Mouse (Mus musculus) CD4-positive, CD25-positive, alpha-beta regulatory T cell, adult 4 months (primary cell): ENCODE data around the gene Tedc2. TPM values are rescaled to one million over a fixed set of nuclear protein-coding genes. Genes with fewer than 3 reads are reported as not detected.

ENCODE experiments used
- ATAC-seq: one replicate; pipeline ENCODE4 v1.8.0; 2017
- polyA plus RNA-seq, 2 experiments: library from polyadenylated mRNA; unstranded; fragments of 100-300 nt; shearing (Covaris generic); gene quantifications; one replicate each; pipeline ENCODE4 v1.2.1; 2017

Gene Tedc2
- polyA plus RNA-seq, 2 experiments from 2014 or later: 8.9 to 17.5 TPM

DNA sequence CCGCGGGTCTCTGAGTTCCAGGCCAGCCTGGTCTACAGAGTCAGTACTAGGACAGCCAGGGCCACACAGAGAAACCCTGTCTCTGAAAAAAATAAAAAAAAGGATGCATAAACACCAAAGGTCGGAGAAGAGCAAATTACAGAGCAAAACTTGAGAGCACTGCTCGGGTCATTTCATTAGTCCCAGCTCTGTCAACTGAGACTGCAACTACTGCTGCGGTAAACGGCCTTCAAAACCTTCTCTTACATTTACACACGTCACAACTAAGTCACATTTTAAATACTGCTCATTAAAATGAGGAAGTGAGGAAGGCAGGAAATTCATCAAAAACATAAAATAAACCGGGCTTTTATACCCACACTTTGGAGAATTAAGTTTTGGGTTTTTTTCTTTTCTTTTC is 27.8 kb downstream of the Tedc2 start:
- ATAC-seq: no peak

DNA sequence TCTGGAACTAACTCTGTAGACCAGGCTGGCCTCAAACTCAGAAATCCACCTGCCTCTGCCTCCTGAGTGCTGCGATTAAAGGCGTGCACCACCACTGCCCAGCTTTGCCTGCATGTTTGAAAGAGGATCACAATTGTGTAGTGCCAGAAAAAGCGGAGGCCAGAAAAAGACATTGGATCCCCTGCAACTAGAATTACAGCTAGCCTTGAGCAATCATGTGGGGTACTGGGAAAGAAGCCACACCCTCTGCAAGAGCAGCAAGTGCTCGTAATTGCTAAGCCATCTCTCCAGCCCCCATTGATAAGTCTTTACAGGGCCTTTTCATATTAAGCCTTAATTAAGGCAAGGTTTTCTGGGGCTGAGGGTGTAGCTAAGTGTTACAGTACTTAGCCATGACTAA is 29.2 kb downstream of the Tedc2 start:
- ATAC-seq: no peak

DNA sequence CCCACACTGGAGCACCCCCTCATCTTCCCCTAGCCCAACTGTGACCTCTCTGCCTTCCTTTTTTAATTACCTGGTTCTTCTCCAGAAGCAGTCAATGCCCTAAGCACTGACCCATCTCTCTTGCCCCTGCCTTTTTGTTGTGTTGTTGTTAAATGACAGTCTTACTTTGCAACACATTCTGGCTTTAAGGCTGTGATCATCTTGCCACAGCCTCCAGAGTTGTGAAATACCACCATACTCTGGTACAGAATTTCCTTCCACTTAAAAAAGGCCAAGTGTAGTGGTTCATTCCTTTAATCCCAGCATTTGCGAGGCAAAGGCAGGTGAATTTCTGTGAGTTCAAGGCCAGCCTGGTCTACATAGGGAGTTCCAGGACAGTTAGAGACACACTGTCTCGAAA is 29.7 kb downstream of the Tedc2 start:
- no peak for ATAC-seq

DNA sequence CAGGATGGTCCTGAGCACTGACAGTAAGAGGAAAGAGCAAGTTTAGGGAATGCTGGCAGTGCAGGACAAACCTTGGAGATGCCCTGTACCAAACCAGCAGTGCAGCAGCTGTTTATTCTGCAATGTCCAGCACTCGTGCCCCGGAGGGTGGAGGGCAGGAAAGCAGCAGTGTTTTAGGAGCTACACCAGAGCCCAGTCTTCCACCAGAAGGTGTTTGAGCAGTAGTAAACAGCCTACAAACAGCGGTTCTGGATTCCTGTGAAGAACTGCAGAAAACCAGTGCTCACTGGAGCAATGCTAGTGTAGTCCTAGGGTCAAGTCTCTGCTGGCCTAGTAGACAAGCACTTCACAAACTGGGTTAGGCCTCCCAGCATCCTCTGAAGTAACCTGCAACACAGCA is 46.4 kb downstream of the Tedc2 start:
- no peak for ATAC-seq

DNA sequence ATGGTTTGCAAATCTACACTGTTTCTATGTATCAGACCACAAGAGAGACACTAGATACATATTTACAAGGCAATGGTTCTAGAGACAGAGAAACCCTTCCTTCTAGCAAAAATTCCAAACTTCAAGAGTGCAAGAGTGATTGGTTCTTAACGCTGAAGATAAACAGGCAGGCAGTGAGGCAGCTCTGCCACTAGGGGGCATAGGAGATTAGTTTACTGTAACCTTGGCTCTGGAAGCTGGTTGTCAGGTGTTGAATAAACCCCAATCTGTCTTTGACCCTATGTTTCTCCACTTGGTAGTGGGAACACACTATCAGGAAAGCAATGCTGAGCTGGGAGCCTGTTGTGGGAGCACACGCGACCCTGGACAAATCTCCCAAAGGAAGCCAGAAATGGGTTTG is 47.2 kb downstream of the Tedc2 start:
- peak; percentile 26 for ATAC-seq

DNA sequence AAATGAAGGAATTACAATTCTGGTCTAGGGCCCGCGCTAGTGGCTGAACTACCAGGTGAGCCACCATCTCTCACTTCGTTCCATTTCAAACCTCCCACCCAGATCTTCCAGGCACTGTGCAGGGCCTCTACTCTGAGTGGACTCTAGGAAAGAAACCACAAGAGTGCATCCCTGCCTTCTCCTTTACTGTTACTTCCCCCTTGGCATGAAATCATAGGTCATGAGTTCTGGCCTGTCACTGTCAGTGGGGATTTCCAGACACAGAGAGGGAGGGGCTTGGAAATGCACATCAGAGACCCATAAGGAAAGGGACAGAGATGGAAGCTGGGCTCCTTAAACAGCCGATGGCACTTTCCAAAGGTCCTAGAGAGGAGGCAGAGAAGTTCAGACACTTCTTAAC is 48.9 kb downstream of the Tedc2 start:
- no peak for ATAC-seq

DNA sequence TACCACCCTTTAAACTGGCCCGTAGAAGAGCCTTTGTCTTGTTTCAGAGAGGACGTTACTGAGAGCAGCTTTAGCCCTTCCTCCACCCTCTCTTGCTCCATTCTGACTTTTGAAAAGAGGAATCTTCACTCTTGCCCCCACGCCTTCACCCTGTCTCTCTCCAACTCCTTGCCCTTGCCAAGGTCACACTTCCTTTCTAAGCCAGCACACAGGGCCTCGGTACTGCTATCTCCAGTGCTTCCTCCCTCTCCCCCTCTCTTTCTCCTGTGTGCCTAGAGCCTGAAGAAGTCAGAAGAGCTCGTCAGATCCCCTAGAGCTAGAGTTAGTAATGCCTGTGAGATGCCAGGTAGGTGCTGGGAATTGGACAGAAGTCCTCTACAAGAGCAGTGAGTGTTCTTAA is 49.9 kb downstream of the Tedc2 start:
- ATAC-seq: no peak

DNA sequence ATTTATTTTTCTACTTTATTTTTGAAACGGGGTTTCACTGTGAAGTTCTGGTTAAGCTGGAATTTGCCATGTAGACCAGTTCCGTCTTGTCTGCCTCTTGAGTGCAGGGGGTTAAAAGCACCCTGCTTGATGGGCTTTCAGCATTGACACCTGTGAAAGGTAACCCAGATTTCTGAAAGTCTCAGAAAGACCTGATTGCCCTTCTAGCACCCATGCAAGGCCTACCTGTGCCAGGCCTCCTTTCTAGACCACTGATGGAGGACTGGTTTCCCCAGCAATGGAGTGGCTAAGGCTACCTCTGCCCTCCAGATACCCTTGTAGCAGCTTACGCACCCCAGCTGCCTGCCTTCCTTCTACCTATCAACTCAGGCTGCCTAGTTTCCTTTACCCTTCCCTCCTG is 50.5 kb downstream of the Tedc2 start:
- ATAC-seq: no peak

DNA sequence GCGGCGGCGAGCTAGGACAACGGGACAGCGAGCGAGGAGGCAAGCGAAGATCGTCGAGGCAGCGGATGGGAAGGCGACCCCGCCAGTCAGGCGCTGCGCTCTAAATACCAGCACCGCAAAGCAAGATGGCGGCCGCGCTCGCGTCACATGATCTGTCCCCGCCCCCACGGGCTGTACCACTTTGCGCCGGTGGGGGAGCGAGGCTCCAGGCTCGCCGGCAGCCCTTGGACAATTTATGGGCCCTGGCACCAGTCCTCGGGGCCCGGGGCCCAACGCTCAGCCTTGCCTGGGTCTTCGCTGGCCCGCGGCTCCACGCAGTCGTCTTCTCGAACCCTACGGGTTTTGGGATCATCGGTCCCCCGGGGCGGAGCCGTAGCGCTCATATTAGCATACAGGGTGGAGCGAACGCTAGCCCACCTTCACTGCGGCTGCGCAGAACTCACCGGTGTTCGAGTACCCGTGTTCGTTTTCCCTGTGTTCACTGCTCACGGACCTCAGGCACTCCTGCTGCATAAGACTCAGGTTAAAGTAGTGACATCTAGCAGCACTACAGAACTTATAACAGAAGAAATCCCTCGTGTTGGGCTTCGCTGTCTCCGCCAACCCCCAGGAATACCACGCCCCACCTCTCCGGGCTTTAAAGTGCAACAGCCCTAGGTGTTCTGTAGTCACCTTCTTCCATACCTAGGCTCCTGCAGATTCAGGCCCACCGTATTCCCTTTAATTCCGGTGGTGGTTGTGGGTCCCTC is 51.2 kb downstream of the Tedc2 start, which contains the start of gene Atp6v0c:
TSS of gene Atp6v0c (minus strand) at position 386 of the 749 bp plus-strand sequence.
- peak; percentile 88 for ATAC-seq

DNA sequence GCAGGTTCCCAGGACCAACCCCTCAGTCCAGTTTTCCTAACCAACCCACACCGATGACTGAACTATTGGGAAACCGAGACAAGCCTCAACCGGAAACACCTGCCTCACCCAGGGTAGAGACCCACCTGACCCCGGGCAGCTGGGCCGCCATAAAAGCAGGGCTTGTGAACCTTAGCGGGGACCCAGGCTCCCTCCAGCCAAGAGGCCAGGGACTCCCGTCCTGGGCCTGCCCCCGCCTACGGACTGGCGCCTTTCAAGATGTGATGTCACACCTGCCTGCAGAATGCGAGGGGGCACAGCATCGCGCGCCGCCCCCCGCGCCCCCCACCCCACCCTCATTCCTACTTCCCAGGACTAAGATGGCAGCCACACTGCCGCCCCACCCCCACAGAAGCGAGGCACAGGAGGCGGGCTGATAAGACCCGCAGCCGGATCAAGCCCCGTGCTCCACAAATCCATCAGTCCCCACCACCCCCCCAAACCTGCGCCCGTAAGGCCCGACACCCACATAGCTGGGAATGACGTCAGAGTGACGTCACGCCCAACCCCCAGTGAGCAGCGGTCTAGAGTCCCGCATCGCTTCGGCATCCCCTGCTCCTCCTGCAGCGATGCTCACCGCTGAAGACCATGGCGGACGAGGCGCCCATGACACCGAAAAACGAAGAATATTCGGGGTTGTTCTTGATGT is 51.9 kb downstream of the Tedc2 start:
- peak; percentile 49 for ATAC-seq

DNA sequence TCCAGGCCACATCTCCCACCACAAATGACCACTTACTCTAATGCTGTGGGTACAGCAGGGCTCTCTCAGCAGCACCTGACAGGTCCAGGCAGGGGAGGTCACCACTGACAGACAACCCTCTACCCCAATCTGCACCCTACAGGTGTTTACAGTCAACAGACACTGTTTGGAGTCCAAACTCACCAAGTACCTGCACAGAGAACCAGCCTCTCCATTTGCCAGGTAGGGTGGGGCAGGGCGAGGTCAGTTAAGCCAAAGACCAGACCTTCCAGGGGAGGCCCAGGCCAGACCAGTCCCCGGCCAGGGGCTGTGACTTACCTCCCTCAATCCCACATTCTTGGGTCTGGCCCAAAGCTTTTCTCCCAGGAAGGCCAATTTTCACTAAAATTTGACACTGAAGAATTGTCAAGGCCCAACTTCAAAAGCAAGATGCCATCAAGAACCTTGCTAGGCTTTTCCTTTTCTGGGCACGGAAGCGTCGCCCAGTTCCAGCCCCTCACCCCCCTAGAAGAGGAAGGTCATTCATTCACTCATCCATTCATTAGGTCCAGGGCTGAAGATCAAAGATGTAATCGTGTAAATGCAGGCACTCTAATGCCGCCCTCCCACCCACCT is 52.7 kb downstream of the Tedc2 start:
- no peak for ATAC-seq

DNA sequence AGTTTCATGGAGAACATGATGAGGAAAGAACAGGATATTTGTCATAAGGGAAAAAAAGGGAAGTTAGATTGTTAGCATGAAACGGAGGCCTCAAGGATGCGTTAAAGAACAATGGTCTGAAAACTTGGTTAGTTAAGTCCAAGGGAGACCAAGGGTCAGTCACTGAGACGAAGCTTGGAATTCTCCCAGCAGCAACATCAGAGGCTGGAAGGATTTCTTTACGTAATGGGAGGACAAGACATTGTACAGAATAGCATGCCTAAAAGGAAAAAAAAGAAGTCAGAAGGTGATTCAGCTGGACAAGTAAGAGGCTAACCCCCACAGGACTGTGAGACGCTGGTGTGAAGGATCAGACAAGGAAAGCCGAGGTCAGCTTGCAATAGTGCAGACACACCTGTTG is 53.5 kb downstream of the Tedc2 start:
- ATAC-seq: no peak

Other genes starting within 250 kb of the Tedc2 start
- gene Prss30, start 240.3 kb downstream of the Tedc2 start, polyA plus RNA-seq: not detected
- gene Prss22, start 222.8 kb downstream of the Tedc2 start, polyA plus RNA-seq: not detected
- gene Prss27, start 182.7 kb downstream of the Tedc2 start, polyA plus RNA-seq: not detected
- gene Kctd5, start 147.4 kb downstream of the Tedc2 start, polyA plus RNA-seq: 1 to 10 TPM; 2.3 to 5.2 TPM
- gene Pdpk1, start 69.9 kb downstream of the Tedc2 start, polyA plus RNA-seq: 10 to 100 TPM; 30.4 to 37.6 TPM
- gene Amdhd2, start 57.1 kb downstream of the Tedc2 start, polyA plus RNA-seq: 10 to 100 TPM; 20.2 to 37.8 TPM
- gene Atp6v0c, start 51.1 kb downstream of the Tedc2 start, polyA plus RNA-seq: 100 to 1,000 TPM; 213 to 271 TPM
- gene Tbc1d24, start 15.3 kb downstream of the Tedc2 start, polyA plus RNA-seq: under 1 TPM; 0.47 to 0.62 TPM
- under 1 TPM in 1 of 2 experiments, not detected in 1; 0.07 TPM for gene Ntn3, start 11.3 kb downstream of the Tedc2 start, polyA plus RNA-seq
- 1 to 10 TPM; 4.1 to 6.6 TPM for gene Ccnf, start 30.6 kb upstream of the Tedc2 start, polyA plus RNA-seq
- under 1 TPM in 1 of 2 experiments, not detected in 1; 0.49 TPM for gene Abca17, start 130.2 kb upstream of the Tedc2 start, polyA plus RNA-seq
- gene Abca3, start 131.1 kb upstream of the Tedc2 start, polyA plus RNA-seq: 10 to 100 TPM; 17.0 to 23.7 TPM
- 100 to 1,000 TPM; 127 to 181 TPM for gene Rnps1, start 193.7 kb upstream of the Tedc2 start, polyA plus RNA-seq
- gene Eci1, start 205.8 kb upstream of the Tedc2 start, polyA plus RNA-seq: 10 to 100 TPM; 50.3 to 57.7 TPM
- 1 to 10 TPM; 7.4 to 8.3 TPM for gene Dnase1l2, start 222.3 kb upstream of the Tedc2 start, polyA plus RNA-seq
- gene E4f1, start 249.5 kb upstream of the Tedc2 start, polyA plus RNA-seq: 10 to 100 TPM; 34.3 to 62.8 TPM
- gene Pgp, start 249.5 kb upstream of the Tedc2 start, polyA plus RNA-seq: 1 to 10 TPM; 4.1 to 5.3 TPM